Comparison of ENCODE assay signal across 11 mouse cellular contexts in genomic region chr15:78450419-78450768, GRCm38 (mm10). TPM values are rescaled to one million over a fixed set of nuclear protein-coding genes. Genes with fewer than 3 reads are reported as not detected.
A peak's percentile ranks its signal among the peaks of the same experiment; 100 is the strongest.
DNase-seq lines count a peak whose midpoint lies in the region; ATAC-seq and TF ChIP-seq lines count a peak whose summit lies in the region.
"Had no signal": no experiment of that assay in that cellular context is flagged by ENCODE, and none has a peak within 500 bp of the region (broad histone marks: within the 10 kb centered on the region; RNA-seq: fewer than 3 reads in every experiment).

No protein-coding gene starts in this region.

- H3K4me3 ChIP-seq in kidney, embryonic 15.5 days (replicated peaks): no peak overlapping the region
- H3K4me3 ChIP-seq in E14TG2a.4 (replicated peaks; ENCODE audit: low read length): no peak overlapping the region
- no peak overlapping the region for H3K4me3 ChIP-seq in liver, embryonic 13.5 days (replicated peaks)
- H3K4me3 ChIP-seq: limb, embryonic 12.5 days had no signal

- DNase-seq in kidney, postnatal 14 days: no peak
- peak; percentile 85 for DNase-seq in ZHBTc4 (ENCODE audit: low read depth, low spot score)
- DNase-seq in liver, embryonic 13.5 days: no peak
- no peak for DNase-seq in frontal cortex, postnatal 14 days (ENCODE audit: low spot score in 2 of 2)
- no peak for DNase-seq in retina, embryonic 14.5 days (ENCODE audit: low spot score)
- DNase-seq: cerebellum, postnatal 36 days; kidney, adult 9 months had no signal

- no peak overlapping the region for H3K9ac ChIP-seq in kidney, embryonic 15.5 days
- H3K9ac ChIP-seq in liver, embryonic 13.5 days: 0 out of 2 replicates have a peak overlapping the region, but pooled peaks have one; percentile 39
- H3K9ac ChIP-seq: limb, embryonic 12.5 days had no signal

- no peak overlapping the region for H3K4me2 ChIP-seq in kidney, embryonic 15.5 days
- peak overlapping the region; percentile 17; the same call in 1 of the 2 replicates for H3K4me2 ChIP-seq in liver, embryonic 13.5 days
- H3K4me2 ChIP-seq: limb, embryonic 12.5 days had no signal

- peaks cover 20% of the 10 kb centered on the region for H3K4me1 ChIP-seq in kidney, embryonic 15.5 days
- H3K4me1 ChIP-seq in E14TG2a.4 (replicated peaks; ENCODE audit: low read depth, low read length): peaks cover 54% of the 10 kb centered on the region
- peaks cover 48% of the 10 kb centered on the region for H3K4me1 ChIP-seq in liver, embryonic 13.5 days (replicated peaks)

- peak overlapping the region; percentile 7; the same call in 1 of the 2 replicates for H3K27ac ChIP-seq in kidney, embryonic 15.5 days
- H3K27ac ChIP-seq in liver, embryonic 13.5 days: peak overlapping the region; percentile 60; the same call in 1 of the 2 replicates
- H3K27ac ChIP-seq: limb, embryonic 12.5 days had no signal

- ATAC-seq in kidney, embryonic 15.5 days (replicated peaks; ENCODE audit: low FRiP score): no peak
- no peak for ATAC-seq in liver, embryonic 13.5 days (ENCODE audit: low read depth)
- ATAC-seq in megakaryocyte progenitor cell, adult 5-6 weeks (replicated peaks; ENCODE audit: poor library complexity): no peak; the same call in 1 of the 2 replicates

- H3K27me3 ChIP-seq in kidney, embryonic 15.5 days: no peaks in the 10 kb centered on the region
- H3K27me3 ChIP-seq in E14TG2a.4 (ENCODE audit: insufficient read depth, low read length): peaks cover 6% of the 10 kb centered on the region
- H3K27me3 ChIP-seq in liver, embryonic 13.5 days: no peaks in the 10 kb centered on the region
- H3K27me3 ChIP-seq: limb, embryonic 12.5 days had no signal

- 82% methylated on average over 6 of the region's 6 CpGs for WGBS in kidney, embryonic 15.5 days
- 62% methylated on average over 6 of the region's 6 CpGs for WGBS in liver, embryonic 13.5 days (ENCODE audit: insufficient replicate concordance)

- H3K36me3 ChIP-seq in kidney, embryonic 15.5 days: no peaks in the 10 kb centered on the region
- no peaks in the 10 kb centered on the region for H3K36me3 ChIP-seq in E14TG2a.4 (ENCODE audit: insufficient read depth, low read length)
- H3K36me3 ChIP-seq in liver, embryonic 13.5 days: 0 out of 2 replicates have a peak, but pooled peaks cover 3% of the 10 kb centered on the region
- H3K36me3 ChIP-seq: limb, embryonic 12.5 days had no signal

- TF ChIP-seq CTCF in E14TG2a.4 (conservative IDR thresholded peaks at IDR 0.05; ENCODE audit: low read length): peak; percentile 14; the same call in 1 of the 2 replicates

- H3K9me3 ChIP-seq in kidney, embryonic 15.5 days (replicated peaks): no peaks in the 10 kb centered on the region
- H3K9me3 ChIP-seq in E14TG2a.4 (ENCODE audit: low read length): no peaks in the 10 kb centered on the region
- H3K9me3 ChIP-seq in liver, embryonic 13.5 days (replicated peaks): no peaks in the 10 kb centered on the region
- H3K9me3 ChIP-seq: limb, embryonic 12.5 days had no signal

RNA-seq across cellular contexts. Expression of gene Tmprss6, which starts 18.0 kb away (rescaled TPM):
- polyA plus RNA-seq in kidney, embryonic 15.5 days (2015; fragmentation: Nextera tagmentation; extraction: Ambion mirVana): 0.31 and 1.0 TPM in 2 replicates
- 7.8 and 9.5 TPM in 2 replicates for polyA plus RNA-seq in liver, embryonic 13.5 days (2015; fragmentation: Nextera tagmentation; extraction: Ambion mirVana)
- not detected in 2 replicates for total RNA-seq in megakaryocyte progenitor cell, adult 5-6 weeks (2015)
- total RNA-seq in megakaryocyte progenitor cell, adult 5-6 weeks (2017): not detected in 2 replicates

RNA-seq across cellular contexts. Expression of gene Kctd17, which starts 22.0 kb away (rescaled TPM):
- polyA plus RNA-seq in kidney, embryonic 15.5 days (2015; fragmentation: Nextera tagmentation; extraction: Ambion mirVana): 40.0 and 45.8 TPM in 2 replicates
- 4.7 and 5.1 TPM in 2 replicates for polyA plus RNA-seq in liver, embryonic 13.5 days (2015; fragmentation: Nextera tagmentation; extraction: Ambion mirVana)
- total RNA-seq in megakaryocyte progenitor cell, adult 5-6 weeks (2015): 7.6 and 8.0 TPM in 2 replicates
- 8.3 and 10.3 TPM in 2 replicates for total RNA-seq in megakaryocyte progenitor cell, adult 5-6 weeks (2017)

RNA-seq across cellular contexts. Expression of gene Mpst, which starts 44.2 kb away (rescaled TPM):
- 3.3 and 4.1 TPM in 2 replicates for polyA plus RNA-seq in kidney, embryonic 15.5 days (2015; fragmentation: Nextera tagmentation; extraction: Ambion mirVana)
- polyA plus RNA-seq in liver, embryonic 13.5 days (2015; fragmentation: Nextera tagmentation; extraction: Ambion mirVana): 3.8 and 4.2 TPM in 2 replicates
- 3.4 and 5.9 TPM in 2 replicates for total RNA-seq in megakaryocyte progenitor cell, adult 5-6 weeks (2015)
- 22.7 and 37.3 TPM in 2 replicates for total RNA-seq in megakaryocyte progenitor cell, adult 5-6 weeks (2017)

RNA-seq across cellular contexts. Expression of gene Il2rb, which starts 44.7 kb away (rescaled TPM):
- 0.44 and 0.60 TPM in 2 replicates for polyA plus RNA-seq in kidney, embryonic 15.5 days (2015; fragmentation: Nextera tagmentation; extraction: Ambion mirVana)
- polyA plus RNA-seq in liver, embryonic 13.5 days (2015; fragmentation: Nextera tagmentation; extraction: Ambion mirVana): 0.23 and 0.35 TPM in 2 replicates
- 0.54 TPM in 2 replicates for total RNA-seq in megakaryocyte progenitor cell, adult 5-6 weeks (2015)
- total RNA-seq in megakaryocyte progenitor cell, adult 5-6 weeks (2017): 0.04 and 0.10 TPM in 2 replicates

RNA-seq across cellular contexts. Expression of gene Tst, which starts 44.7 kb away (rescaled TPM):
- 44.3 and 52.1 TPM in 2 replicates for polyA plus RNA-seq in kidney, embryonic 15.5 days (2015; fragmentation: Nextera tagmentation; extraction: Ambion mirVana)
- 105 and 109 TPM in 2 replicates for polyA plus RNA-seq in liver, embryonic 13.5 days (2015; fragmentation: Nextera tagmentation; extraction: Ambion mirVana)
- 23.3 and 37.7 TPM in 2 replicates for total RNA-seq in megakaryocyte progenitor cell, adult 5-6 weeks (2015)
- 9.8 and 16.2 TPM in 2 replicates for total RNA-seq in megakaryocyte progenitor cell, adult 5-6 weeks (2017)
